Comparison of ENCODE assay signal across 8 mouse cellular contexts in the genomic region with DNA sequence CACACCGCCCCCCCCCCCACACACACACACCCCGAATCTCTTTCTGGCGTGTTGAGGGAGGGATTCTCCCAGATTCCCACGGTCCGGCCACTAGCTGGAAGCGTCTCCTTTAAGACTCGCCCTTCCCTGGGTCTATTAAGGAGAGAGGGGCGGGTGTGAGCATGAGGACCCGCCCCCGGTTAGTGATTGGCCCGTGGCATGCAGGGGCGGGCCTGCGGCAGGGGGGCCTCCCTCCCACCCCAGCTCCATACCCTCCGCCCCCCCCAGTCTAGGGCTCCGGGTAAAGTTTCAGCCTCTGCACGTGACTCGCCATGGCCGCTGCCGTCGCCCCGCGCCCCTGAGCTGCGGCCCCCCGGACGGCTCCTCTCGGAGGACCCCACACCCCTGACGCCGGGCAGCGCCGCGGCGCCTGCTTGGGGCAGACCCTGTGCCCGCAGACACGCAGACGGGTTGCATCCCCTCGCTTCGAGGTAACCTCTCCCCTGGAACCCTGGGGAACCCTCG. TPM values are rescaled to one million over a fixed set of nuclear protein-coding genes. Genes with fewer than 3 reads are reported as not detected.
DNase-seq lines count a peak whose midpoint lies in the region; ATAC-seq and TF ChIP-seq lines count a peak whose summit lies in the region.

No protein-coding gene starts in this region.

- H3K79me2 ChIP-seq in liver, adult 2 months (ENCODE audit: control insufficient read depth, insufficient read depth, low read length): peaks cover 21% of the 10 kb centered on the region; the same call in 1 of the 2 replicates

- under 1% methylated on average over 38 of the region's 38 CpGs for WGBS in hindbrain, embryonic 13.5 days
- 1% methylated on average over 32 of the region's 38 CpGs for WGBS in liver, adult 2 months
- WGBS in midbrain, postnatal 0 days: 2% methylated on average over 30 of the region's 38 CpGs

- no peaks in the 10 kb centered on the region for H3K36me3 ChIP-seq in hindbrain, embryonic 13.5 days
- no peaks in the 10 kb centered on the region for H3K36me3 ChIP-seq in liver, adult 2 months (ENCODE audit: control insufficient read depth, insufficient read depth, low read length)
- no peaks in the 10 kb centered on the region for H3K36me3 ChIP-seq in midbrain, postnatal 0 days (ENCODE audit: insufficient read depth, low read length)

- ATAC-seq in hindbrain, embryonic 13.5 days (ENCODE audit: low FRiP score): peak; percentile 86
- ATAC-seq in midbrain, postnatal 0 days (ENCODE audit: low FRiP score): peak; percentile 86

- H3K27ac ChIP-seq in hindbrain, embryonic 13.5 days: peak overlapping the region; percentile 76
- H3K27ac ChIP-seq in liver, adult 2 months (replicated peaks; ENCODE audit: insufficient read depth, low read depth, low read length): peak overlapping the region; percentile 71
- peak overlapping the region; percentile 26 for H3K27ac ChIP-seq in midbrain, postnatal 0 days (ENCODE audit: low read depth, low read length)

- TF ChIP-seq POLR2A in liver, adult 2 months (IDR thresholded peaks at IDR 0.05; ENCODE audit: extremely low read depth, insufficient read depth, low read length): 0 out of 2 replicates have a peak, but pooled peaks have one; percentile 28

- H3K4me2 ChIP-seq in hindbrain, embryonic 13.5 days: peak overlapping the region; percentile 94
- H3K4me2 ChIP-seq in midbrain, postnatal 0 days (ENCODE audit: low read depth, low read length, poor library complexity, severe bottlenecking): peak overlapping the region; percentile 87

- H3K9me3 ChIP-seq in hindbrain, embryonic 13.5 days: no peaks in the 10 kb centered on the region
- H3K9me3 ChIP-seq in midbrain, postnatal 0 days (ENCODE audit: low read length): no peaks in the 10 kb centered on the region

- peak overlapping the region; percentile 63 for H3K4me3 ChIP-seq in hindbrain, embryonic 13.5 days
- H3K4me3 ChIP-seq in liver, adult 2 months (ENCODE audit: insufficient read depth, low read depth, low read length): peak overlapping the region; percentile 62
- H3K4me3 ChIP-seq in midbrain, postnatal 0 days (ENCODE audit: low read depth, low read length): peak overlapping the region; percentile 56

- peaks cover 77% of the 10 kb centered on the region for H3K4me1 ChIP-seq in hindbrain, embryonic 13.5 days (replicated peaks)
- peaks cover 32% of the 10 kb centered on the region for H3K4me1 ChIP-seq in liver, adult 2 months (ENCODE audit: control insufficient read depth, insufficient read depth, low read length)
- H3K4me1 ChIP-seq in midbrain, postnatal 0 days (ENCODE audit: insufficient read depth, low read length): peaks cover 14% of the 10 kb centered on the region; the same call in 1 of the 2 replicates

- no peak for TF ChIP-seq CTCF in liver, adult 2 months (IDR thresholded peaks at IDR 0.05; ENCODE audit: low read depth, low read length)
- no peak for TF ChIP-seq CTCF in midbrain, postnatal 0 days (IDR thresholded peaks at IDR 0.05)

- H3K9ac ChIP-seq in hindbrain, embryonic 13.5 days: peak overlapping the region; percentile 83
- H3K9ac ChIP-seq in liver, adult 2 months (ENCODE audit: low read depth, low read length): peak overlapping the region; percentile 92
- H3K9ac ChIP-seq in midbrain, postnatal 0 days (replicated peaks; ENCODE audit: low read length, poor library complexity, severe bottlenecking): peak overlapping the region; percentile 61

- H3K27me3 ChIP-seq in hindbrain, embryonic 13.5 days: peaks cover 9% of the 10 kb centered on the region; the same call in 1 of the 2 replicates
- no peaks in the 10 kb centered on the region for H3K27me3 ChIP-seq in liver, adult 2 months (ENCODE audit: control insufficient read depth, insufficient read depth, low read length)
- 0 out of 2 replicates have a peak, but pooled peaks cover 3% of the 10 kb centered on the region for H3K27me3 ChIP-seq in midbrain, postnatal 0 days (ENCODE audit: insufficient read depth, low read length)

- peak; percentile 72 for DNase-seq in layer of hippocampus, adult 9-11 months
- no peak for DNase-seq in layer of hippocampus, adult 8-10 months (ENCODE audit: low spot score in 2 of 2)
- peak; percentile 76 for DNase-seq in cerebellum, adult 9-10 months
- peak; percentile 89 for DNase-seq in forelimb bud, embryonic 11.5 days (ENCODE audit: low read depth, low spot score)
- peak; percentile 81 for DNase-seq in liver, adult 2 months (ENCODE audit: extremely low read depth, low read depth, low spot score)
- peak; percentile 93 for DNase-seq in midbrain, postnatal 0 days (ENCODE audit: low spot score)
- peak; percentile 77 to 84 for DNase-seq in spleen, postnatal 4 days (ENCODE audit: low spot score in 2 of 2)

RNA-seq across cellular contexts. Expression of a gene that starts 9.8 kb away (rescaled TPM):
- 10 to 100 TPM; 17.3 to 20.2 (median 19.4) TPM for total RNA-seq in layer of hippocampus, adult 8-10 months (2022)
- polyA plus RNA-seq in hindbrain, embryonic 13.5 days (2015; fragmentation: Nextera tagmentation; extraction: Ambion mirVana): 17.1 and 20.3 TPM in 2 replicates
- total RNA-seq in liver, adult 2 months (2014; rRNA removed): 3.7 and 4.5 TPM in 2 replicates
- polyA plus RNA-seq in liver, adult 2 months (2012; rRNA removed): 14.1 and 14.6 TPM in 2 replicates
- 14.3 and 20.4 TPM in 2 replicates for total RNA-seq in midbrain, postnatal 0 days (2014; rRNA removed)
- 8.2 and 8.7 TPM in 2 replicates for polyA plus RNA-seq in midbrain, postnatal 0 days (2015; fragmentation: Nextera tagmentation; extraction: Ambion mirVana)

RNA-seq across cellular contexts. Expression of a gene that starts 29.9 kb away (rescaled TPM):
- 1 to 10 TPM in 1 of 4 experiments, under 1 TPM in 3; 0.36 to 1.2 (median 0.44) TPM for total RNA-seq in layer of hippocampus, adult 8-10 months (2022)
- 5.9 and 6.0 TPM in 2 replicates for polyA plus RNA-seq in hindbrain, embryonic 13.5 days (2015; fragmentation: Nextera tagmentation; extraction: Ambion mirVana)
- 0.09 and 0.20 TPM in 2 replicates for total RNA-seq in liver, adult 2 months (2014; rRNA removed)
- polyA plus RNA-seq in liver, adult 2 months (2012; rRNA removed): 0.07 TPM in 1 of 2 replicates, not detected in the other
- total RNA-seq in midbrain, postnatal 0 days (2014; rRNA removed): 0.19 and 0.44 TPM in 2 replicates
- polyA plus RNA-seq in midbrain, postnatal 0 days (2015; fragmentation: Nextera tagmentation; extraction: Ambion mirVana): 0.52 and 0.65 TPM in 2 replicates

RNA-seq across cellular contexts. Expression of a gene that starts 45.4 kb away (rescaled TPM):
- total RNA-seq in layer of hippocampus, adult 8-10 months (2022): 1 to 10 TPM in 2 of 4 experiments, not detected in 2; 1.4 to 1.6 TPM
- 1.5 and 1.6 TPM in 2 replicates for polyA plus RNA-seq in hindbrain, embryonic 13.5 days (2015; fragmentation: Nextera tagmentation; extraction: Ambion mirVana)
- total RNA-seq in liver, adult 2 months (2014; rRNA removed): not detected in 2 replicates
- 0.11 TPM in 1 of 2 replicates, not detected in the other for polyA plus RNA-seq in liver, adult 2 months (2012; rRNA removed)
- 3.0 and 5.1 TPM in 2 replicates for total RNA-seq in midbrain, postnatal 0 days (2014; rRNA removed)
- polyA plus RNA-seq in midbrain, postnatal 0 days (2015; fragmentation: Nextera tagmentation; extraction: Ambion mirVana): 4.5 and 5.1 TPM in 2 replicates

Comparison
In these comparisons a context has a peak if more than half of its experiments do, and no peak if none do; other contexts are left out.
1. DNase-seq: peak in layer of hippocampus, adult 9-11 months (single experiment), cerebellum, adult 9-10 months (single experiment), forelimb bud, embryonic 11.5 days (single experiment), liver, adult 2 months (single experiment), midbrain, postnatal 0 days (single experiment) and spleen, postnatal 4 days (2 of 2); none in layer of hippocampus, adult 8-10 months (0 of 2).
2. H3K27ac ChIP-seq: peak in every context shown above with its lines; median percentile 76 in hindbrain, embryonic 13.5 days; 71 in liver, adult 2 months; 26 in midbrain, postnatal 0 days.
3. Peak in every context shown above with its lines, with median percentiles within 50 percentile points of each other: H3K4me3 ChIP-seq and H3K9ac ChIP-seq.